Mouse (Mus musculus) liver, embryonic 14.5 days (tissue): ENCODE data around the gene Borcs6.

Source experiments
- CTCF ChIP-seq: IDR thresholded peaks from 2 replicates; pipeline ENCODE4 v1.5.1; 2016; ENCODE audit warnings: antibody characterized with exemption, low read depth, control low read depth
- EP300 ChIP-seq: IDR thresholded peaks from 2 replicates; pipeline ENCODE4 v1.6.1; 2016; ENCODE audit warnings: antibody characterized with exemption, low read depth

DNA sequence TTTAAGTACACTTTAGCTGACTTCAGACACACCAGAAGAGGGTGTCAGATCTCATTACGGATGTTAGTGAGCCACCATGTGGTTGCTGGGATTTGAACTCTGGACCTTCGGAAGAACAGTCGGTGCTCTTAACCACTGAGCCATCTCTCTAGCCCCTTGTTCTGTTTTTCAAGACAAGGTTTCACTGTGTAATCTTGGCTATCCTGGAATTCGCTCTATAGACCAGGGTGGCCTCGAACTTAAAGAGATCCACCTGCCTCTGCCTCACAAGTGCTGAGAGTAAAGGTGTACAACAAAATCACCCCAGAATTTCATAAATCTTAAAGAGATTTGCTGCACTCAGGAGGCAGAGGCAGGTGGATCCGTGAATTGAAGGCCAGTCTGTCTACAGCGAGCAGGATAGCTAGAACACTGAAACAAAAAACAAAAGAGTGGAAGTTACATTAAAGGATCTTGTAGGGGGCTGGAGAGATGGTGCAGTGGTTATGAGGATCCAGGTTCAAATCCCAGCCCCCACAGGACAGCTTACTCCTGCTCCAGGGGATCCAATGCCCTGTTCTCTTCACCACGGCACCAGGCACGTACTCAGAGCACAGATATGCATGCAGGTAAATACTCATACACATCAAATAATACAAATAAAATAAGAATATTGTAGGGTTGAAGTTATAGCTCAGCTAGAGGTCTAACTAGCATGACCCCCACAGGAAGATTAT is 16.4 kb downstream of the Borcs6 start:
- TF ChIP-seq CTCF (no peak), EP300 (no peak)
